Mouse (Mus musculus) liver, adult 2 months (tissue): ENCODE measurements around the gene Ppp1cc.

Source experiments
- CTCF ChIP-seq: fragments of 200-500 bp; IDR thresholded peaks from 2 replicates; pipeline ENCODE4 v1.5.1; 2011; ENCODE audit warnings: low read depth, low read length, control low read depth
- POLR2A ChIP-seq: fragments of 200-500 bp; IDR thresholded peaks from 2 replicates; pipeline ENCODE4 v1.6.1; 2011; ENCODE audit warnings: low read length, control low read depth; ENCODE audit not compliant: insufficient read depth; ENCODE audit errors: extremely low read depth

DNA sequence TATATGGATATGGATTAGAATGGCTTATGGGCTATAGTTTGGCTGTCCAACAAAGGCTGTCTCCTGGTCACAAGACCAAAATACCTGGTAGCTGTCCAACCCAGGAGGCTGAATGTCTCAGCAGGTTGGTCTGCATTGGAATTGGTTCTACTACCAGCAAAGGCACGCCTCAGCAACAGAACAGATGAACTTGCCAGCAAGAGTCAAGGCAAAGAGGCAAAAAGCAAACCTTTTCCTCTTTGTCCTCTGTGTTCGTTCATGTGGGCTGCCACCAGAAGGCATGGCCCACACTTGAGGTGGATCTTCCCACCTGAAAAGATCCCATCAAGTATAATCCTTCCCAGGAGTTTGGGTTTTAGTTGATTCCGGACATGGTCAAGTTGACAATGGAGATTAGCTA, 17.4 kb upstream of the Ppp1cc start, which contains the start of gene Ccdc63:
- TF ChIP-seq POLR2A (no peak), CTCF (no peak)
